Mouse (Mus musculus): ENCODE measurements at regions not wholly inside any gene's neighbourhood (a gene's known extent, or its start where the extent isn't known, plus 50 kb on each side); places are given as distances from the start of the nearest gene placed in this dataset.
A peak's percentile ranks its signal among the peaks of the same experiment; 100 is the strongest.

- Histone ChIP-seq H3K9ac (ENCODE audit: low read depth, low read length) (no peak overlapping the region), H3K27me3 (ENCODE audit: control insufficient read depth, insufficient read depth, low read length) (no peaks in the 10 kb centered on the region), H3K4me3 (ENCODE audit: low read depth, low read length) (no peak overlapping the region), H3K4me2 (no peak overlapping the region), H3K4me1 (ENCODE audit: control insufficient read depth, insufficient read depth, low read length) (no peaks in the 10 kb centered on the region), H3K36me3 (ENCODE audit: control insufficient read depth, insufficient read depth, low read length) (no peaks in the 10 kb centered on the region), H3K9me3 (replicated peaks; ENCODE audit: control insufficient read depth, low read length) (no peaks in the 10 kb centered on the region), H3K27ac (ENCODE audit: low read depth, low read length) (no peak overlapping the region)
- no peak for ATAC-seq (replicated peaks; ENCODE audit: insufficient number of reproducible peaks, low FRiP score, low TSS enrichment)
- WGBS (ENCODE audit: insufficient replicate concordance), result 27% methylated on average over 8 of the region's 8 CpGs
Measured at GRCm38 (mm10) chr1:190027536-190027935, 105.4 kb upstream of the Smyd2 start.

- WGBS (ENCODE audit: insufficient replicate concordance), result 81% methylated on average over 6 of the region's 6 CpGs
- H3K4me2 ChIP-seq, result no peak overlapping the region
- no peak for ATAC-seq (replicated peaks; ENCODE audit: insufficient number of reproducible peaks, low FRiP score, low TSS enrichment)
Measured at GRCm38 (mm10) chr1:190009466-190009865, 87.3 kb upstream of the Smyd2 start.

GRCm38 (mm10) chr1:190007271-190007670, 85.1 kb upstream of the Smyd2 start:
- no peaks in the 10 kb centered on the region for H3K27me3 ChIP-seq (ENCODE audit: control insufficient read depth, insufficient read depth, low read length)
- no peak overlapping the region for H3K4me3 ChIP-seq (ENCODE audit: low read depth, low read length)
- H3K9ac ChIP-seq (ENCODE audit: low read depth, low read length), result no peak overlapping the region
- no peaks in the 10 kb centered on the region for H3K36me3 ChIP-seq (ENCODE audit: control insufficient read depth, insufficient read depth, low read length)
- H3K27ac ChIP-seq (ENCODE audit: low read depth, low read length), result no peak overlapping the region
- ATAC-seq (replicated peaks; ENCODE audit: insufficient number of reproducible peaks, low FRiP score, low TSS enrichment), result 0 out of 2 replicates have a peak, but pooled peaks have one; percentile 35
- no peaks in the 10 kb centered on the region for H3K9me3 ChIP-seq (replicated peaks; ENCODE audit: control insufficient read depth, low read length)
- 53% methylated on average over 7 of the region's 7 CpGs for WGBS (ENCODE audit: insufficient replicate concordance)
- H3K4me2 ChIP-seq, result no peak overlapping the region
- H3K4me1 ChIP-seq (ENCODE audit: control insufficient read depth, insufficient read depth, low read length), result no peaks in the 10 kb centered on the region; the same call in 1 of the 2 replicates

More at GRCm38 (mm10) chr1:190009466-190009865, 87.3 kb upstream of the Smyd2 start:
- no peaks in the 10 kb centered on the region; the same call in 1 of the 2 replicates for H3K4me1 ChIP-seq (ENCODE audit: control insufficient read depth, insufficient read depth, low read length)
- no peaks in the 10 kb centered on the region for H3K27me3 ChIP-seq (ENCODE audit: control insufficient read depth, insufficient read depth, low read length)
- no peaks in the 10 kb centered on the region for H3K36me3 ChIP-seq (ENCODE audit: control insufficient read depth, insufficient read depth, low read length)
- no peak overlapping the region for H3K4me3 ChIP-seq (ENCODE audit: low read depth, low read length)
- H3K9ac ChIP-seq (ENCODE audit: low read depth, low read length), result no peak overlapping the region
- H3K9me3 ChIP-seq (replicated peaks; ENCODE audit: control insufficient read depth, low read length), result no peaks in the 10 kb centered on the region
- no peak overlapping the region for H3K27ac ChIP-seq (ENCODE audit: low read depth, low read length)

GRCm38 (mm10) chr1:190001084-190001483, 78.9 kb upstream of the Smyd2 start:
- no peaks in the 10 kb centered on the region for H3K9me3 ChIP-seq (replicated peaks; ENCODE audit: control insufficient read depth, low read length)
- H3K36me3 ChIP-seq (ENCODE audit: control insufficient read depth, insufficient read depth, low read length), result no peaks in the 10 kb centered on the region
- no peak overlapping the region for H3K4me2 ChIP-seq
- no peaks in the 10 kb centered on the region for H3K27me3 ChIP-seq (ENCODE audit: control insufficient read depth, insufficient read depth, low read length)
- H3K4me3 ChIP-seq (ENCODE audit: low read depth, low read length), result no peak overlapping the region
- no peaks in the 10 kb centered on the region for H3K4me1 ChIP-seq (ENCODE audit: control insufficient read depth, insufficient read depth, low read length)
- WGBS (ENCODE audit: insufficient replicate concordance), result 76% methylated on average over 4 of the region's 4 CpGs
- H3K9ac ChIP-seq (ENCODE audit: low read depth, low read length), result no peak overlapping the region
- no peak for ATAC-seq (replicated peaks; ENCODE audit: insufficient number of reproducible peaks, low FRiP score, low TSS enrichment)
- no peak overlapping the region for H3K27ac ChIP-seq (ENCODE audit: low read depth, low read length)

GRCm38 (mm10) chr1:189993706-189994105, 71.5 kb upstream of the Smyd2 start:
- Histone ChIP-seq H3K9ac (ENCODE audit: low read depth, low read length) (no peak overlapping the region), H3K9me3 (replicated peaks; ENCODE audit: control insufficient read depth, low read length) (no peaks in the 10 kb centered on the region), H3K4me2 (peak overlapping the region; percentile 16; the same call in 1 of the 2 replicates), H3K36me3 (ENCODE audit: control insufficient read depth, insufficient read depth, low read length) (no peaks in the 10 kb centered on the region), H3K4me1 (ENCODE audit: control insufficient read depth, insufficient read depth, low read length) (peaks cover 11% of the 10 kb centered on the region), H3K27me3 (ENCODE audit: control insufficient read depth, insufficient read depth, low read length) (no peaks in the 10 kb centered on the region), H3K4me3 (ENCODE audit: low read depth, low read length) (no peak overlapping the region), H3K27ac (ENCODE audit: low read depth, low read length) (no peak overlapping the region)
- ATAC-seq (replicated peaks; ENCODE audit: insufficient number of reproducible peaks, low FRiP score, low TSS enrichment), result no peak
- 9% methylated on average over 5 of the region's 5 CpGs for WGBS (ENCODE audit: insufficient replicate concordance)

- peaks cover 11% of the 10 kb centered on the region for H3K4me1 ChIP-seq (ENCODE audit: control insufficient read depth, insufficient read depth, low read length)
- ATAC-seq (replicated peaks; ENCODE audit: insufficient number of reproducible peaks, low FRiP score, low TSS enrichment), result no peak
- H3K4me3 ChIP-seq (ENCODE audit: low read depth, low read length), result no peak overlapping the region
- H3K9me3 ChIP-seq (replicated peaks; ENCODE audit: control insufficient read depth, low read length), result no peaks in the 10 kb centered on the region
- H3K9ac ChIP-seq (ENCODE audit: low read depth, low read length), result no peak overlapping the region
- H3K4me2 ChIP-seq, result no peak overlapping the region
- H3K27ac ChIP-seq (ENCODE audit: low read depth, low read length), result no peak overlapping the region
- no peaks in the 10 kb centered on the region for H3K27me3 ChIP-seq (ENCODE audit: control insufficient read depth, insufficient read depth, low read length)
- WGBS (ENCODE audit: insufficient replicate concordance), result 66% methylated on average over 3 of the region's 3 CpGs
- H3K36me3 ChIP-seq (ENCODE audit: control insufficient read depth, insufficient read depth, low read length), result no peaks in the 10 kb centered on the region
Measured at GRCm38 (mm10) chr1:189993221-189993620, 71.1 kb upstream of the Smyd2 start.

- ATAC-seq (replicated peaks; ENCODE audit: insufficient number of reproducible peaks, low FRiP score, low TSS enrichment), result no peak
- Histone ChIP-seq H3K4me1 (ENCODE audit: control insufficient read depth, insufficient read depth, low read length) (peaks cover 11% of the 10 kb centered on the region), H3K9ac (ENCODE audit: low read depth, low read length) (no peak overlapping the region), H3K27ac (ENCODE audit: low read depth, low read length) (no peak overlapping the region), H3K27me3 (ENCODE audit: control insufficient read depth, insufficient read depth, low read length) (no peaks in the 10 kb centered on the region), H3K36me3 (ENCODE audit: control insufficient read depth, insufficient read depth, low read length) (no peaks in the 10 kb centered on the region), H3K4me3 (ENCODE audit: low read depth, low read length) (no peak overlapping the region), H3K9me3 (replicated peaks; ENCODE audit: control insufficient read depth, low read length) (no peaks in the 10 kb centered on the region), H3K4me2 (no peak overlapping the region)
- WGBS (ENCODE audit: insufficient replicate concordance), result 84% methylated on average over 3 of the region's 3 CpGs
Measured at GRCm38 (mm10) chr1:189991089-189991488, 68.9 kb upstream of the Smyd2 start.

- Histone ChIP-seq H3K36me3 (ENCODE audit: control insufficient read depth, insufficient read depth, low read length) (no peaks in the 10 kb centered on the region), H3K27ac (ENCODE audit: low read depth, low read length) (no peak overlapping the region), H3K27me3 (ENCODE audit: control insufficient read depth, insufficient read depth, low read length) (no peaks in the 10 kb centered on the region), H3K4me3 (ENCODE audit: low read depth, low read length) (no peak overlapping the region), H3K9ac (ENCODE audit: low read depth, low read length) (no peak overlapping the region), H3K4me2 (no peak overlapping the region), H3K9me3 (replicated peaks; ENCODE audit: control insufficient read depth, low read length) (no peaks in the 10 kb centered on the region), H3K4me1 (ENCODE audit: control insufficient read depth, insufficient read depth, low read length) (peaks cover 11% of the 10 kb centered on the region)
- ATAC-seq (replicated peaks; ENCODE audit: insufficient number of reproducible peaks, low FRiP score, low TSS enrichment), result no peak
- 56% methylated on average over 11 of the region's 11 CpGs for WGBS (ENCODE audit: insufficient replicate concordance)
Measured at GRCm38 (mm10) chr1:189990046-189990622, 68.0 kb upstream of the Smyd2 start.

GRCm38 (mm10) chr1:189989376-189989775, 67.2 kb upstream of the Smyd2 start:
- Histone ChIP-seq H3K27me3 (ENCODE audit: control insufficient read depth, insufficient read depth, low read length) (no peaks in the 10 kb centered on the region), H3K4me2 (peak overlapping the region; percentile 43), H3K9me3 (replicated peaks; ENCODE audit: control insufficient read depth, low read length) (no peaks in the 10 kb centered on the region), H3K4me1 (ENCODE audit: control insufficient read depth, insufficient read depth, low read length) (peaks cover 9% of the 10 kb centered on the region), H3K27ac (ENCODE audit: low read depth, low read length) (no peak overlapping the region), H3K4me3 (ENCODE audit: low read depth, low read length) (no peak overlapping the region), H3K36me3 (ENCODE audit: control insufficient read depth, insufficient read depth, low read length) (no peaks in the 10 kb centered on the region), H3K9ac (ENCODE audit: low read depth, low read length) (0 out of 2 replicates have a peak overlapping the region, but pooled peaks have one; percentile 29)
- WGBS (ENCODE audit: insufficient replicate concordance), result 13% methylated on average over 14 of the region's 14 CpGs
- ATAC-seq (replicated peaks; ENCODE audit: insufficient number of reproducible peaks, low FRiP score, low TSS enrichment), result no peak

Measured in heart, embryonic 11.5 days (tissue).